Mouse (Mus musculus) spleen, adult 2 months (tissue): Measurements from ENCODE around the gene Gadd45g. TPM values are rescaled to one million over a fixed set of nuclear protein-coding genes. Genes with fewer than 3 reads are reported as not detected.

Experiments
- DNase-seq, 2 experiments: peaks; one replicate each; pipeline versions ENCODE4 v3.0.0 to v3.0.0-alpha.2; 2012 to 2021; ENCODE audit warnings: low spot score in 2 of 2, low read depth in 1 of 2
- H3K27ac ChIP-seq: fragments of 200-500 bp; 2 replicates; pipeline ENCODE4 v1.5.1; 2012; ENCODE audit warnings: low read length, inconsistent platforms; ENCODE audit not compliant: insufficient read depth
- H3K27me3 ChIP-seq: fragments of 200-500 bp; 2 replicates; pipeline ENCODE4 v1.6.1; 2012; ENCODE audit warnings: mild to moderate bottlenecking, moderate library complexity, low read length, inconsistent platforms; ENCODE audit not compliant: control insufficient read depth, insufficient read depth
- H3K36me3 ChIP-seq: fragments of 200-500 bp; 2 replicates; pipeline ENCODE4 v1.6.1; 2012; ENCODE audit warnings: mild to moderate bottlenecking, low read length, inconsistent platforms; ENCODE audit not compliant: control insufficient read depth, insufficient read depth
- H3K4me1 ChIP-seq: fragments of 200-500 bp; 2 replicates; pipeline ENCODE4 v1.6.1; 2011; ENCODE audit warnings: inconsistent platforms; ENCODE audit not compliant: control insufficient read depth, insufficient read depth, insufficient read length
- H3K4me3 ChIP-seq: fragments of 200-500 bp; 2 replicates; pipeline ENCODE4 v1.5.1; 2011; ENCODE audit warnings: mild to moderate bottlenecking, inconsistent platforms; ENCODE audit not compliant: insufficient read depth, insufficient read length; ENCODE audit errors: extremely low read depth
- CTCF ChIP-seq: fragments of 200-500 bp; IDR thresholded peaks from 2 replicates; pipeline ENCODE4 v1.5.1; 2011; ENCODE audit warnings: mild to moderate bottlenecking, inconsistent platforms; ENCODE audit not compliant: insufficient read depth, insufficient read length, insufficient replicate concordance; ENCODE audit errors: extremely low read depth
- POLR2A ChIP-seq: fragments of 200-500 bp; IDR thresholded peaks from 2 replicates; pipeline ENCODE4 v1.6.1; 2011; ENCODE audit warnings: low read depth, low read length, inconsistent platforms
- WGBS: fragments of 180-500 bp; shearing (Covaris S2); methylation state at CpG from one replicate; pipeline ENCODE4 v1.1.7; 2018; 5-methylcytosine and 5-hydroxymethylcytosine counted together
- polyA plus RNA-seq: library from polyadenylated mRNA; depleted of rRNA; stranded (reverse); fragments of >200 nt; gene quantifications from 2 replicates; pipeline ENCODE4 v1.2.3, GENCODE M21; 2012

Gadd45g gene
- polyA plus RNA-seq, 1 experiment: 14.6 TPM

DNA sequence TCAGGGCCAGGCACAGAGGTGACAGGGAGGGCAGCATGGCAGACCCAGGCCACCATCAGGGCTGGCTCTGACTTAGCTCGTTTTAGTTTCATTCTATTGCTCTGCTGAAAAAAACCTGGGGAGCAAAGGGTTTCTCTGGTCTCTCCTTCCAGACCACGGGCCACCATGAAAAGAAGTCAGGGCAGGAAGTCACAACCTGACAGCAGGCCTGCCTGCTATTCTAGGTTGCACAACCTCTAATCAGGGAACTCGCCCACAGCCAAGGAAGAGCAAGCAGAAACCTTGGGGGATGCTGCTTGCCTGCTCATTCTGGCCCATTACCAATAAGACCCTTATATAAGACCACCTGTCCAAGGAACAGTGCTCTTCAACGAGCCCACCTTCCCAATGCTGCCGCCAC lies 9.1 kb downstream of the Gadd45g start:
- H3K27ac ChIP-seq: no peak overlapping the region
- no peaks in the 10 kb centered on the region for H3K4me1 ChIP-seq
- TF ChIP-seq CTCF (no peak), POLR2A (no peak)
- no peak overlapping the region for H3K4me3 ChIP-seq
- no peaks in the 10 kb centered on the region for H3K36me3 ChIP-seq
- WGBS: 52% methylated on average over 5 of the region's 5 CpGs
- DNase-seq: no peak
- no peaks in the 10 kb centered on the region for H3K27me3 ChIP-seq

DNA sequence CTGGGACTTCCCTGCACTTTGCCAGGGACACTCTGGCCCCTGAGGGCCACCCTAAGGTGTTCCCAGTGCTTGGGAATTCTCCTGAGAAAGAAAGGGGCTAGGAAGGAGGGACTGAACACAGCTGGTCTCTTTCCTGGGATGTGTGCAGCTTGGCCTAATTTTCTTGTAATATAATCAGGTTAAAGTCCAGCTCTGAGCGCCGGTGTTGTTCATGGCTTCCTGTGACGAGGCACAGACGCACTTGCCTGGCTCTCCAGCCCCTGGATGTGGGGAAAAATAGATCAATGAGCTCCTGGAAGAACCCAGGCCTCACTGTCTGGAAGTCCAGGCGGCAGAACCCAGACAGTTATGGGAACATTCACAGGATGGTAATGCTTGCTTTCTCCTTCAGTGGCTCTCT lies 10.7 kb downstream of the Gadd45g start:
- Histone ChIP-seq H3K4me1 (no peaks in the 10 kb centered on the region), H3K27ac (no peak overlapping the region), H3K27me3 (no peaks in the 10 kb centered on the region), H3K36me3 (no peaks in the 10 kb centered on the region), H3K4me3 (no peak overlapping the region)
- no peak for DNase-seq
- WGBS: 94% methylated on average over 5 of the region's 5 CpGs
- TF ChIP-seq POLR2A (no peak), CTCF (no peak)

DNA sequence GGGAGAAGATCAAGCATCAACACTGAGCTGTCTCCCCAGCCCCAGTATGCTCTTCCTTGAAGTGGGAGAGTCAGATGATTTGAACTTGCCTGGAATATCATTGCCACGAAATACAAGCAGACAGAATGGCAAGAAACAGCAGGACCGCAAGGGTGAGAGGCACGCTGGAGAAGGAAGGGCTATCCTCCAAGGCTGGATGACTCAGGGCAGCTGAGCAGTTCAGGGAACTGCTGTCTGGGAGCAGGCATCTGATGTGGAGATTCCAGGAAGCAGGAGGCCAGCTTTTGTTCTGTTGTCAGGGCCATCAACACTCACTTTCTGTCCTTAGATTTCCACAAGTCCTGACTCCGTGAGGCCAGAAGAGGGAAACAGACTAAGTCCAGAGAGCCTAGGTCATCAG lies 12.0 kb downstream of the Gadd45g start:
- WGBS: 87% methylated on average over 4 of the region's 4 CpGs
- TF ChIP-seq POLR2A: no peak
- TF ChIP-seq CTCF: no peak
- Histone ChIP-seq H3K36me3 (no peaks in the 10 kb centered on the region), H3K4me3 (no peak overlapping the region), H3K4me1 (no peaks in the 10 kb centered on the region), H3K27me3 (no peaks in the 10 kb centered on the region), H3K27ac (no peak overlapping the region)
- DNase-seq: no peak

DNA sequence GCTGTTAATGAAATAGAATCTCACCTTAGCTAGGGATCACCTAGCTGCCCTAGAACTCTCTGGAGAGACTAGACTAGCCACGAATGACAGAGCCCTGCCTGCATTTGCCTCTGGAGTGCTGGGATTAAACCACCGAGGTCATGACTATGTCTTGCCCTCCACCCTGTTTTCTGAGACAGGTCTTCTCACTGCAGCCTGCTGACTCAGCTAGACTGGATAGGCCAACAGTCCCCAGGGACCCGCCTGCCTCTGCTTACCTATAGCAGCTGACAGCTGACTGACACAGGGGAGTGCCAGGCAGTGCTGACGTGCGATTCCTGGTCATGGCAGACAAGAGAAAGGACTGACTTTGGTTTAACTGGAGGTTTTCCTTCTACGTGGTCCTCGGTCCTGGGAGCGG lies 12.7 kb downstream of the Gadd45g start:
- no peak for TF ChIP-seq CTCF
- TF ChIP-seq POLR2A: no peak
- Histone ChIP-seq H3K27ac (no peak overlapping the region), H3K36me3 (no peaks in the 10 kb centered on the region), H3K27me3 (no peaks in the 10 kb centered on the region), H3K4me3 (no peak overlapping the region), H3K4me1 (no peaks in the 10 kb centered on the region)
- WGBS: 91% methylated on average over 8 of the region's 8 CpGs
- no peak for DNase-seq

DNA sequence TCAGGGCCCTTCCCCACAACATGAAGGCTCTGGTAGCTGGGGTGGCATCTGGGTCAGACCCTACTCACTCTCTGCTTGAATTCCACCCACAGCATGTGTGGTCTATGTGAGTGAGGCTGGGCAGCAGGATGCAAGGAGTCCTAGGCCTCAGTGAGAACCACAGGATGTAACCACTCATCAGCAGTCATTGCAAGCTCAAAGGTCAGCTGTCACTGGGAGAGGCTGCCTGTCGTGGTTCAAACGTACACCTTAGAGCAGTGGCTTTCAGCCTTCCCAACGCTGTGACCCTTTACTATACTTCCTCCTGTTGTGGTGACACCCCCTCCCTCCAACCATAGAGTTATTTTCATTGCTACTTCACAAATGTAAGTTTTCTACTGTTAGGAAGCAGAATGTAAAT lies 13.3 kb downstream of the Gadd45g start:
- H3K27me3 ChIP-seq: no peaks in the 10 kb centered on the region
- TF ChIP-seq POLR2A (no peak), CTCF (no peak)
- H3K27ac ChIP-seq: no peak overlapping the region
- no peaks in the 10 kb centered on the region for H3K4me1 ChIP-seq
- WGBS: 23% methylated on average over 3 of the region's 3 CpGs
- no peak overlapping the region for H3K4me3 ChIP-seq
- no peak for DNase-seq
- H3K36me3 ChIP-seq: no peaks in the 10 kb centered on the region

DNA sequence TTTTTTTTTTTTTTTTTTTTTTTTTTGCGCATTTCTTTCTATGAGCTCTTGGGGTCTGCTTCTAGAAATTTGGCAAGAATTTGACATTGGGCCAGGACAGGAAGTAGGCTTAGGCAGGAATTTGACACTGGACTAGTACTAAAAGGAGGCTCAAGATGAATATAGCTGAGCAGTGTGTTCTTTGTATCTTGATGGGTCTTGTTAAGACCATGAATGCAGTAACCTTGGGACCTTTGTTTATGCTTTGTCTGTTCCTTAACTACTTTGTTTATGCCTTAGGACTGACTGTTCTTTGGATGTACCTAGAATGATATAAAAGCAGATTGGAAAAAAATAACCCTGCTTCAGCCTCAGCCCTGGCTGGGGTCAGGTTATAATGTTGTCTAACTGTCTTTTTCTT lies 16.3 kb downstream of the Gadd45g start:
- no peak for DNase-seq
- Histone ChIP-seq H3K36me3 (no peaks in the 10 kb centered on the region), H3K4me1 (no peaks in the 10 kb centered on the region), H3K27me3 (no peaks in the 10 kb centered on the region), H3K4me3 (no peak overlapping the region), H3K27ac (no peak overlapping the region)
- 79% methylated on average over 1 of the region's 1 CpGs for WGBS
- TF ChIP-seq CTCF (no peak), POLR2A (no peak)

DNA sequence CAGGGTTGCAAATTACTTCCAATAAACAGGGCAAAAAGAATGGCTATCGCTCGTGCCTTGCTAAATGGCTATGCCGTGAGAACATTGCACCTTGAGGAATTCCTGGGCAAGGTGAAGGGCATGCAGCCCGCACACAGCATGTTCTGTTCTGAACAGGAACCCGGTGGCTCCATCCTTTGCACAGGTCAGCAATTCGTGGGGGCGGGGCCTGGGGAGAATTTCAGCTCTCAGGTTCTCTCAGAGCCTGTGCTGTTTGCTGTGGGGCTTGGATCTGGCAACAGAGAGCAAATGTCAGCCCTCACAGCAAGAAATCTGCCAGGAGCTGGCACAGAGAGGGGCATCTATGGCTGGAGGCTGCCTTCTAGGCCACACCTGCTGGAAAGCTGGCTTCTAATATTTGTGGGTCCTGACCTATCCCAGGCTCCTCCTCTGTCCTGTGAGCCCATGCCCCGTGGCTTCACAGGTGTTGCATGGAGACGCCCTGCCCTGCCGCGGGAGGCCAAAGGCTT lies 19.7 kb downstream of the Gadd45g start:
- DNase-seq: no peak
- Histone ChIP-seq H3K27me3 (no peaks in the 10 kb centered on the region), H3K36me3 (no peaks in the 10 kb centered on the region), H3K4me1 (no peaks in the 10 kb centered on the region), H3K27ac (no peak overlapping the region), H3K4me3 (no peak overlapping the region)
- TF ChIP-seq POLR2A (no peak), CTCF (no peak)
- 66% methylated on average over 11 of the region's 11 CpGs for WGBS
